Mouse (Mus musculus): ENCODE results near the gene Mvb12a. TPM values are rescaled to one million over a fixed set of nuclear protein-coding genes. Genes with fewer than 3 reads are reported as not detected.

Mvb12a gene
- polyA plus RNA-seq, 1 experiment from 2014 or later = 69.1 TPM

DNA sequence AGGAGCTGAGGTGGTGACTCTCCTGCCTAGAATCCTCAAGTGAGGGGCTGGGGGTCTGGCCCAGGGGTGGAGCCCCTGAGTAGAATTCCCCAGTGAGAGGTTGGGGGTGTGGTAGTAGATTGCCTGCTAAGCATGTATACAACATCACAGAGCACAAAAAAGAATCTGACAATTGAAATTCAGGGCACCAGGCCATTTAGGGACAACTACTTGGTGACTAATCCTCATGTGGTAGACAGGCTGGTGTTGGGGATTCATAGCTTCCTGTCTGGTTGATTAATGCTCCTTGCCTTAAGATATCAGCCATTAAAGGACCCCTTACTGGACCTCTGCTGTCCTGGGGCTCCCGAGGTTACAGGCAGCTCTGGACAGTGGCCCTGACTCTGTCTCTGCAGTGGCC is 36.3 kb downstream of the Mvb12a start:
- no peak for ATAC-seq (ENCODE audit: insufficient number of reproducible peaks, insufficient read depth, low FRiP score, low TSS enrichment, low read depth)
- peaks cover 26% of the 10 kb centered on the region for H3K36me3 ChIP-seq
- WGBS = 80% methylated on average over 1 of the region's 1 CpGs

DNA sequence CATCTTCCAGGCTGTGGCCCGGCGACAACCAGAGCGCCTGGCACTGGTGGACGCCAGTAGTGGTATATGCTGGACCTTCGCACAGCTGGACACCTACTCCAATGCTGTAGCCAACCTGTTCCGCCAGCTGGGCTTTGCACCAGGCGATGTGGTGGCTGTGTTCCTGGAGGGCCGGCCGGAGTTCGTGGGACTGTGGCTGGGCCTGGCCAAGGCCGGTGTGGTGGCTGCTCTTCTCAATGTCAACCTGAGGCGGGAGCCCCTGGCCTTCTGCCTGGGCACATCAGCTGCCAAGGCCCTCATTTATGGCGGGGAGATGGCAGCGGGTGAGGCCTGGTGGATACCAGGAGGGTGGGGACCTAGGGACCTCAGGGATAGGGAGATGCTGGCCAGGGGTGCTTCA is 36.8 kb downstream of the Mvb12a start:
- Histone ChIP-seq H3K9me3 (no peaks in the 10 kb centered on the region), H3K36me3 (peaks cover 30% of the 10 kb centered on the region), H3K4me3 (replicated peaks) (no peak overlapping the region), H3K4me2 (no peak overlapping the region), H3K4me1 (replicated peaks) (no peaks in the 10 kb centered on the region), H3K27me3 (no peaks in the 10 kb centered on the region; the same call in 1 of the 2 replicates), H3K9ac (replicated peaks) (no peak overlapping the region), H3K27ac (no peak overlapping the region)
- 86% methylated on average over 14 of the region's 14 CpGs for WGBS
- ATAC-seq (ENCODE audit: insufficient number of reproducible peaks, insufficient read depth, low FRiP score, low TSS enrichment, low read depth) = no peak

More for the DNA sequence above, 36.3 kb downstream of the Mvb12a start:
- Histone ChIP-seq H3K9ac (replicated peaks) (no peak overlapping the region), H3K27me3 (no peaks in the 10 kb centered on the region; the same call in 1 of the 2 replicates), H3K9me3 (no peaks in the 10 kb centered on the region), H3K27ac (no peak overlapping the region), H3K4me3 (replicated peaks) (no peak overlapping the region), H3K4me1 (replicated peaks) (no peaks in the 10 kb centered on the region), H3K4me2 (no peak overlapping the region)

GRCm38 (mm10) chr8:71580201-71580600 is 37.5 kb downstream of the Mvb12a start:
- H3K4me3 ChIP-seq (replicated peaks) = no peak overlapping the region
- no peak for ATAC-seq (ENCODE audit: insufficient number of reproducible peaks, insufficient read depth, low FRiP score, low TSS enrichment, low read depth)
- H3K4me2 ChIP-seq = no peak overlapping the region
- no peak overlapping the region for H3K9ac ChIP-seq (replicated peaks)
- H3K27me3 ChIP-seq = no peaks in the 10 kb centered on the region; the same call in 1 of the 2 replicates
- H3K27ac ChIP-seq = no peak overlapping the region
- WGBS = 46% methylated on average over 9 of the region's 9 CpGs
- no peaks in the 10 kb centered on the region for H3K4me1 ChIP-seq (replicated peaks)
- H3K9me3 ChIP-seq = no peaks in the 10 kb centered on the region
- peaks cover 38% of the 10 kb centered on the region for H3K36me3 ChIP-seq

DNA sequence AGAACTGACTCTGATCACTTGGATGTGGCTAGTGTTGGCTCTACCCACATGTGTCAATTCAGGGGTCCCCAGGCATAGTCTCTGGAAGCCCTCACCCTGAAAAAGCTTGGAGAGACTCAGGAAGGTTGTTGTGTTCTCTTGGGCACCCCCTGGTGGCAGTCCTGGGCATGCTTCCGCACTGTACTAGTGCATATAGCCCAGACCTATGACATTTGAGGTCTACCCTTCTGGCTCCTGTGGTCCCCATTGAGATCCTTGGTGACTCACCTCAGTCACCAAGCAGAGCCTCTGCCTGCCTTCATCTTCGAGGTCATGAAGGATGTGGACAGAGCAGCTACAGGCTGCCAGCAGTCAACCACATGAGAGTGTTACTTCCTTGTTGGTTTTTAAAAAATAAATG is 44.2 kb downstream of the Mvb12a start:
- Histone ChIP-seq H3K36me3 (peaks cover 40% of the 10 kb centered on the region), H3K9ac (replicated peaks) (no peak overlapping the region), H3K4me1 (replicated peaks) (peaks cover 8% of the 10 kb centered on the region), H3K9me3 (no peaks in the 10 kb centered on the region), H3K4me2 (no peak overlapping the region), H3K27ac (no peak overlapping the region), H3K27me3 (peaks cover 9% of the 10 kb centered on the region; the same call in 1 of the 2 replicates), H3K4me3 (replicated peaks) (no peak overlapping the region)
- no peak for ATAC-seq (ENCODE audit: insufficient number of reproducible peaks, insufficient read depth, low FRiP score, low TSS enrichment, low read depth)
- 81% methylated on average over 2 of the region's 2 CpGs for WGBS

- no peak overlapping the region for H3K9ac ChIP-seq (replicated peaks)
- peaks cover 31% of the 10 kb centered on the region for H3K36me3 ChIP-seq
- no peaks in the 10 kb centered on the region for H3K9me3 ChIP-seq
- H3K4me2 ChIP-seq = no peak overlapping the region
- H3K27ac ChIP-seq = no peak overlapping the region
- no peak overlapping the region for H3K4me3 ChIP-seq (replicated peaks)
- H3K27me3 ChIP-seq = peaks cover 9% of the 10 kb centered on the region; the same call in 1 of the 2 replicates
- no peak for ATAC-seq (ENCODE audit: insufficient number of reproducible peaks, insufficient read depth, low FRiP score, low TSS enrichment, low read depth)
- H3K4me1 ChIP-seq (replicated peaks) = peaks cover 20% of the 10 kb centered on the region
- whole genome bisulfite sequencing = 79% methylated on average over 3 of the region's 3 CpGs
Measured at GRCm38 (mm10) chr8:71588762-71589161, 46.0 kb downstream of the Mvb12a start.

GRCm38 (mm10) chr8:71591017-71591416 is 48.3 kb downstream of the Mvb12a start:
- Histone ChIP-seq H3K4me3 (replicated peaks) (peak overlapping the region; percentile 88), H3K36me3 (peaks cover 16% of the 10 kb centered on the region), H3K4me2 (peak overlapping the region; percentile 94), H3K9ac (replicated peaks) (peak overlapping the region; percentile 94), H3K27me3 (peaks cover 9% of the 10 kb centered on the region; the same call in 1 of the 2 replicates), H3K4me1 (replicated peaks) (peaks cover 26% of the 10 kb centered on the region), H3K9me3 (no peaks in the 10 kb centered on the region), H3K27ac (no peak overlapping the region)
- 30% methylated on average over 5 of the region's 5 CpGs for WGBS
- no peak for ATAC-seq (ENCODE audit: insufficient number of reproducible peaks, insufficient read depth, low FRiP score, low TSS enrichment, low read depth)

DNA sequence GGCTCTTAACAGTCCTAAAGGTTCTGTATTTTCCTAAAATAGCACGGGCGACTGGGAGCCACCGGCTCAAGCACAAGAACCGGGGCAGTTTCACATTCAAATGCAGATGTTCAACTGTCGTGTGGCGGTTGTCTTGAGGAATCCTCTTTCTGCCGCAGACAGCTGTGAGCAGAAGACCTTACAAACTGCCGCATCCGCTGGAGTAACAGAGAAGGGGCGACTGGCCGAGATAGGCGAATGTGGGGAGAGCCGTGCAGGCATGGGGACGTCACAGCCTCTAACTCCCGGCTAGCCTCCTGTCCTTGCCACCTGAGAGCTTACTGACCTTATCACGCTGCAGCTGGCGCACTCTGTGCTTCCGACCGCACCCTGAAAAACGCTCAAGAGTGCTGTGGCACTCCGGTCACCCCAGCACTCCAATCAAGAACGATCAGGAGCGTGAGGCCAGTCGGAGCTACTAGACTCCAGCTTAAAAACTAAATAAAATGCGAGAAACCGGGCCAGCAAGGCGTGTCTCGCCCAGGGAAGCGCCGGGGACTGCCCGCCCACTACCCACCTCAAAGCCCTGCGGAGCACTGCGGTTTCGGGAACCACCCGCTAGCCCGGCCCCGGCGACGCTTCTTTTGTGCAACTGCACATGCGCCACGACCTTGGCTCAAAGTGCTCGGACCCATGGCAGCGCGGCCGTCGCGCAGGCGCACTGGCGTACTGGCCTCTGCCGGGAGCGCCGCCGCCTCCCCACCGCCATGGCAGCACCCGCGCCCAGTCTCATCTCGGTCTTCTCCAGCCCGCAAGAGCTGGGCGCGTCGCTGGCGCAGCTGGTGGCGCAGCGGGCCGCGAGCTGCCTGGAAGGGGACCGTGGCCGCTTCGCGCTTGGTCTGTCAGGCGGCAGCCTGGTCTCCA is 49.0 kb downstream of the Mvb12a start, which contains the start of gene Pgls:
Gene Pgls, plus strand, starts transcription at position 706 of the 903 bp plus-strand sequence.
- peaks cover 9% of the 10 kb centered on the region; the same call in 1 of the 2 replicates for H3K27me3 ChIP-seq
- peaks cover 30% of the 10 kb centered on the region for H3K4me1 ChIP-seq (replicated peaks)
- peaks cover 11% of the 10 kb centered on the region for H3K36me3 ChIP-seq
- peak; percentile 77 for ATAC-seq (ENCODE audit: insufficient number of reproducible peaks, insufficient read depth, low FRiP score, low TSS enrichment, low read depth)
- H3K4me3 ChIP-seq (replicated peaks) = peak within 1 kb of the TSS; percentile 88
- under 1% methylated on average over 70 of the region's 71 CpGs for whole genome bisulfite sequencing
- H3K27ac ChIP-seq = peak within 1 kb of the TSS; percentile 98
- peak within 1 kb of the TSS; percentile 94 for H3K4me2 ChIP-seq
- peak within 1 kb of the TSS; percentile 94 for H3K9ac ChIP-seq (replicated peaks)
- H3K9me3 ChIP-seq = no peaks in the 10 kb centered on the region

- Histone ChIP-seq H3K4me3 (replicated peaks) (peak overlapping the region; percentile 88), H3K36me3 (peaks cover 7% of the 10 kb centered on the region), H3K4me2 (peak overlapping the region; percentile 94), H3K4me1 (replicated peaks) (peaks cover 30% of the 10 kb centered on the region), H3K27me3 (peaks cover 9% of the 10 kb centered on the region; the same call in 1 of the 2 replicates), H3K27ac (peak overlapping the region; percentile 98), H3K9me3 (no peaks in the 10 kb centered on the region), H3K9ac (replicated peaks) (peak overlapping the region; percentile 94)
- WGBS = 5% methylated on average over 60 of the region's 60 CpGs
- peak; percentile 28 for ATAC-seq (ENCODE audit: insufficient number of reproducible peaks, insufficient read depth, low FRiP score, low TSS enrichment, low read depth)
Measured at GRCm38 (mm10) chr8:71592374-71593170, 49.9 kb downstream of the Mvb12a start.

DNA sequence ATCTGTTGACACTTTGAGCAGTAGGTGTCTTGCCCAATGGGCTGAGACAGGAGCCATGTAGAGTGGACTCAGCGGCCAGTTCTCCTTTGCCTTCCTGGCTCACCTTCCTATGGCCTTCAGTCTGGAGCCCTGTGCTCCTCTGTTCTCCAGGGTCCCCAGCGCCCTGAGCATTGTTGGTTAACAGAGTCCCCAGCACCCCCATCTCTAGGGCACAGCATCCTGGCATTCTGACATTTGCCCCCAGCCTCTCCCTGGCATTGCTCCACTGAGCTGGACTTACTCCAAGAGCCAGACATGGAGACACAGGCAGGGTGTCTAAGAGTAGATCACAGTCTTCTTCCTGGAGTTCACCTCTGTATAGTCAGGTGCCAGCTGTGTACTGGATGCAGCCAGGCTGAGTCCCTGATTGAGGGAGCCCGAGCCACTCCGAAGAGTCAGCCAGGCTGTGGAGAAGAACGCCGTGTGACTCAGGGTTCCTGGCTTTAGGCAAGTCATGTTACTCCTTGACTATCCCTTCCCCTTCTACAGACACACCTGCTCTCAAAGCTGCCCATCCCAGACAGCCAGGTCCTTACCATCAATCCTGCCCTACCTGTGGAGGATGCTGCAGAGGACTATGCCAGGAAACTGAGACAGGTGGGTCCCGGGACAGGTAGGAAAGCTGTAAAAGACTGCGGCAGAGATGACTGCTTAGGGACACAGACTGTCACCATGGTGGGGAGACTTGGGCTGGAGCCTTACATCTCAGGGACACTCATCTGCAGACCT is 51.0 kb downstream of the Mvb12a start:
- 96% methylated on average over 8 of the region's 8 CpGs for WGBS
- Histone ChIP-seq H3K4me1 (replicated peaks) (peaks cover 30% of the 10 kb centered on the region), H3K4me3 (replicated peaks) (peak overlapping the region; percentile 88; the same call in 1 of the 2 replicates), H3K36me3 (peaks cover 7% of the 10 kb centered on the region), H3K27me3 (peaks cover 9% of the 10 kb centered on the region; the same call in 1 of the 2 replicates), H3K27ac (no peak overlapping the region), H3K9ac (replicated peaks) (no peak overlapping the region), H3K4me2 (0 out of 2 replicates have a peak overlapping the region, but pooled peaks have one; percentile 94), H3K9me3 (no peaks in the 10 kb centered on the region)
- no peak for ATAC-seq (ENCODE audit: insufficient number of reproducible peaks, insufficient read depth, low FRiP score, low TSS enrichment, low read depth)

- Histone ChIP-seq H3K36me3 (peaks cover 12% of the 10 kb centered on the region), H3K27ac (no peak overlapping the region), H3K4me1 (replicated peaks) (peaks cover 30% of the 10 kb centered on the region), H3K4me2 (no peak overlapping the region), H3K9me3 (no peaks in the 10 kb centered on the region), H3K27me3 (peaks cover 9% of the 10 kb centered on the region; the same call in 1 of the 2 replicates), H3K9ac (replicated peaks) (no peak overlapping the region), H3K4me3 (replicated peaks) (no peak overlapping the region)
- 93% methylated on average over 4 of the region's 4 CpGs for WGBS
- ATAC-seq (ENCODE audit: insufficient number of reproducible peaks, insufficient read depth, low FRiP score, low TSS enrichment, low read depth) = no peak
Measured at GRCm38 (mm10) chr8:71594324-71594722, 51.6 kb downstream of the Mvb12a start.
